Mouse (Mus musculus): ENCODE measurements at regions not wholly inside any gene's neighbourhood (a gene's known extent, or its start where the extent isn't known, plus 50 kb on each side); places are given as distances from the start of the nearest gene placed in this dataset.

DNA sequence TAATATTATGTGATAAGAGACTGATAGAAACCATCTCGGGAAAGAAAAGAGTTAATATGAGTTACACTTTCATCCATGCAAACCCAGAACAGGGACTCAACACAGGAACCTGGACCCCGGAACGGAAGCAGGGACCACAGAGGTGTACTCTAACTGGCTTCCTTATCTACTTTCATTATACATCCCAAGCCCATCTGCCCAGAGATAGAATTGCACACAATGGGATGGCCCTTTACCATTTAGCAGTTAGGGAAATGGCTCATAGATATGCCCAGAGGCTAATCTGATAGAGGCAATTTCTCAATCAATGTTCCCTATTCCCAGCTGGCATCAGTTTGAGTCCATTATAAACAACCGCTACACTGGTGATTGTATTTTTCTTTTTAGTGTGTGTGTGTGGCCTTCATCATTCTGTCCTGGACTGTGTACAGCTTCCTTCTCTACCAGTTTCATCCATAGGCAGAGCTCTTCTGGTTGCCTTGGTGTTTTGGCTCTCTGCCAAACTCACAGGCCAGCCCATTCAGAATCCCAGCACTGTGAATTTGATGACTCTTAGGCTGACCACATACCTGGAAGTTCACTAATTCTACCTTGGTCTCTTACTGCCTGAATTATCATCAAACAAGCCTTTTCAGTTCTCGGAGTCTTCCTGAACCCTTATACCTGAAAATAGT, 594.1 kb downstream of the Trib2 start:
- Histone ChIP-seq H3K27ac (no peak overlapping the region), H3K4me3 (no peak overlapping the region)
- DNase-seq: no peak
- no peak for TF ChIP-seq CTCF (IDR thresholded peaks at IDR 0.05)
- intact Hi-C loops (cut with DNase I): no loop called here

GRCm38 (mm10) chr12:15218504-15218903, 598.2 kb downstream of the Trib2 start:
- intact Hi-C loops (cut with DNase I): no loop called here
- no peak for DNase-seq
- Histone ChIP-seq H3K27ac (no peak overlapping the region), H3K4me3 (no peak overlapping the region)
- no peak for TF ChIP-seq CTCF (IDR thresholded peaks at IDR 0.05)

DNA sequence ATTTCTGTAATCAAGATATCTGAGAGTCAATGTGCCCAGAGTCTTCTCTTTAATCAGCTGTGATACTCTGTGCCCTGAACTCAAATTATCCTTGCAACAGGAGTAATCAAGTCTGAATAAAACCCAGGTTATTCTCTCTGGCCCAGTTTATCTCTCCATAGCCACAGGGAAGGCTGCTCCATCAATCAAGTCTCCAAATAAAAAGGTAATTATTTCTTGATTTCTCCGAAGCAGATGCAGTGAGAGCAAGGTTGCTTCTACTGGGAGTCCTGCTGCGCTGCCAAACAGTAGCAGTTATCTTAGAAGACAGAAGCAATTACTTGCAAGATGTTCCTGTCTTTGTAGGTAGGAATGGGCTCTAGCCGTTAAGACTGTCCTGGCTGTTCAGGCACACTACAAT, 600.5 kb downstream of the Trib2 start:
- intact Hi-C loops (cut with DNase I): no loop called here
- H3K4me3 ChIP-seq: no peak overlapping the region
- no peak for TF ChIP-seq CTCF (IDR thresholded peaks at IDR 0.05)

GRCm38 (mm10) chr12:15174411-15175041, 642.2 kb downstream of the Trib2 start:
- Histone ChIP-seq H3K27ac (no peak overlapping the region), H3K4me3 (no peak overlapping the region)
- intact Hi-C loops (cut with DNase I): no loop called here
- no peak for DNase-seq
- no peak for TF ChIP-seq CTCF (IDR thresholded peaks at IDR 0.05)

More for the DNA sequence above, 600.5 kb downstream of the Trib2 start:
- no peak overlapping the region for H3K27ac ChIP-seq
- DNase-seq: no peak

- intact Hi-C loops (cut with DNase I): no loop called here
- DNase-seq: no peak
- Histone ChIP-seq H3K4me3 (no peak overlapping the region), H3K27ac (no peak overlapping the region)
- TF ChIP-seq CTCF (IDR thresholded peaks at IDR 0.05): no peak
Observed at GRCm38 (mm10) chr12:15162605-15163004, 654.1 kb downstream of the Trib2 start.

- H3K27ac ChIP-seq: no peak overlapping the region
- H3K4me3 ChIP-seq: no peak overlapping the region
- no peak for TF ChIP-seq CTCF (IDR thresholded peaks at IDR 0.05)
- DNase-seq: no peak
- intact Hi-C loops (cut with DNase I): no loop called here
Observed at GRCm38 (mm10) chr12:15161864-15162263, 654.9 kb downstream of the Trib2 start.

GRCm38 (mm10) chr12:15160478-15160998, 656.2 kb downstream of the Trib2 start:
- DNase-seq: no peak
- no peak overlapping the region for H3K27ac ChIP-seq
- TF ChIP-seq CTCF (IDR thresholded peaks at IDR 0.05): no peak
- intact Hi-C loops (cut with DNase I): no loop called here
- H3K4me3 ChIP-seq: no peak overlapping the region

DNA sequence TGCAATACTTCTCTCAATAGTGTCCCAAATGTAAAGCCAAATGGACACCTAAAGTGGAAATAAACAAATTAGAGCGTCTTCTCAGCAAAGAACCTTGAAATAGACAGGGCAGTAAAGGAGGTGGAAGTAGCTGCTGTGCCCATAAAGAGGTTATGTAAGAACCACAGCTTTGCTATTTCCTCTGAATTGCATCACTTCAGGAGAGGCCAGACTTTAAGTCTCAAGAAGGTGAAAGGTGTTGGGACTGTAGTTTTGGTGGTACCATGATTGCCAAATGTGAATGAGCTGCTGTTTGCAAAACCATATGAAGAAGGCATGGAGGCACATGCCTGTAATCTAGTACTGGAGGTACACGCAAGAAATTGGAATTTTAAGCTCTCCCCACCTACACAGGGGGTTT, 670.3 kb downstream of the Trib2 start:
- intact Hi-C loops (cut with DNase I): no loop called here

DNA sequence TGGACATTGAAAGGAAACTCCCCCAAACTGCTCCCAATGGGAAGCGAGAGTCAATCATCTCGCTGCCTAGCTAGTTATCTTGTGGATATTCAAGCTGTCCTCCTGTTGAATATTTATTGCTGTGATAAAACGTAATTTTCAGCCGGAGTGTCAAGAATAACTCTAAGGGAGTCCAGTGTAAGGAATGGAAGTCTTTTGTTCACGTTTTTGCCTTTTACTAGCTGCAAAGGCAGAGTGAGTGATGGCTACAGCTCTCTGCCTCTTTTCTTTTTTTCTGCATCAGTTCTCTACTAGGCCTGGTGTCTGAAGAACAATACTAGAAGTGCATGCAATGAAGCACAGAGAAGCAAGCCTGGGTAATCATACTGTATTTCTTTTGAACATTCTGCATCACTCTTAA, 679.7 kb downstream of the Trib2 start:
- no peak overlapping the region for H3K27ac ChIP-seq
- no peak overlapping the region for H3K4me3 ChIP-seq
- intact Hi-C loops (cut with DNase I): no loop called here

More for the DNA sequence above, 670.3 kb downstream of the Trib2 start:
- DNase-seq: no peak
- no peak for TF ChIP-seq CTCF (IDR thresholded peaks at IDR 0.05)
- Histone ChIP-seq H3K4me3 (no peak overlapping the region), H3K27ac (no peak overlapping the region)

GRCm38 (mm10) chr12:15124179-15124578, 692.5 kb downstream of the Trib2 start:
- Histone ChIP-seq H3K27ac (no peak overlapping the region), H3K4me3 (no peak overlapping the region)
- no peak for TF ChIP-seq CTCF (IDR thresholded peaks at IDR 0.05)
- no peak for DNase-seq
- intact Hi-C loops (cut with DNase I): no loop called here

More for the DNA sequence above, 679.7 kb downstream of the Trib2 start:
- no peak for TF ChIP-seq CTCF (IDR thresholded peaks at IDR 0.05)
- no peak for DNase-seq

DNA sequence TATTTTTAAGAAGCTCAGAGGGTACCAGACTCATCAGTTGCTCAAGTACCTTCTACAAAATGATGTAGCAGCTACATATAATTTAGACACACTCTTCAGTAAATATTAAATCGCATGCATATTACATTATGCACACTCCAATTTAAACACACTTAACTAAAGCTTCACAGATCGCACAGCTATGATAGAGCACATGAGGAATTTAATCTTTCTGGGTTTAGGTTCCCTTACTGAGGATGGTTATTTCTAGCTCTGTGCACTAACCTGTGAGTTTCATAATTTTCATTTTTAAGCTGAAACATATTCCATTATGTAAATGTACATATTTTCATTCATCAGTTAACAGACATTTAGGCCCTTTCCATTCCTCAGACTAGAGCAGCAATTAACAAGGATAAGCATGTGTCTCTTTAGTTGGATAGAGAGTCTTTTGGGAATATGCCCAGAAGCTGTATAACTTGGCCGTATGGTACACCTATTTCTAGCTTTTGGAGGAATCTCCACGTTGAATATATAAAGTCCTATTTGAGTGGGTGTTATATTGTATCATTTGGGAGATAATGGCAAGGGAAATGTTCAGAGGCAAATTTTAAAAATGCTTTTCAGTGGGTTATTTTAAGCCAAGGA, 694.0 kb downstream of the Trib2 start:
- intact Hi-C loops (cut with DNase I): no loop called here
- no peak overlapping the region for H3K4me3 ChIP-seq
- no peak overlapping the region for H3K27ac ChIP-seq
- no peak for DNase-seq
- no peak for TF ChIP-seq CTCF (IDR thresholded peaks at IDR 0.05)

DNA sequence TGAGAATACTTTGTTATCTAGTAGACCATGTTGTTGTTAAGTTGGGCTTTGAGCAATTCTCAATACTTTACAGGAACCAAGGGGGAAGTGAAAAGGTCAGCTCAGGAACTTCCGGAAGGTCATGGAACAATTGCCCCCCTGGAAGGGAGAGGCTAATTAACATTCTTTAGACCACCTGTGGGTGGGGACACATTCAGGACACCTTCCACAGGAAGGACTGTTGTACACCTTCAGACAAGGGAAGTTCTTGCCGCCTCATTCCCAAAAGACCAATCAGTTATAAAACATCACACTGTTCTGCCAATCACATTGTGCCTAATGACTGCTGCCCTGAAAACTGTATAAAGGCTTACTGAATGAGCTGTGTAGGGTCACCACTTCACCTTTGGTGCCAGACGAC, 701.2 kb downstream of the Trib2 start:
- no peak for DNase-seq
- TF ChIP-seq CTCF (IDR thresholded peaks at IDR 0.05): no peak
- no peak overlapping the region for H3K4me3 ChIP-seq
- intact Hi-C loops (cut with DNase I): no loop called here
- no peak overlapping the region for H3K27ac ChIP-seq

GRCm38 (mm10) chr12:15114793-15115192, 701.9 kb downstream of the Trib2 start:
- DNase-seq: no peak
- Histone ChIP-seq H3K4me3 (no peak overlapping the region), H3K27ac (no peak overlapping the region)
- intact Hi-C loops (cut with DNase I): no loop called here
- TF ChIP-seq CTCF (IDR thresholded peaks at IDR 0.05): no peak
